Mouse (Mus musculus): ENCODE measurements around the gene Tmf1.
A peak's percentile ranks its signal among the peaks of the same experiment; 100 is the strongest.

Tmf1 gene

GRCm38 (mm10) chr6:97178491-97179366, at the start of gene Tmf1:
Tmf1 (minus strand) TSS chr6:97179122.
- DNase-seq (ENCODE audit: low spot score in 2 of 2), result peak; percentile 97

- DNase-seq (ENCODE audit: low spot score in 2 of 2), result no peak
These were observed 48.3 kb upstream of the Tmf1 start for GRCm38 (mm10) chr6:97227067-97227847.

- no peak for DNase-seq (ENCODE audit: low spot score in 2 of 2)
These were observed 47.2 kb upstream of the Tmf1 start for GRCm38 (mm10) chr6:97226083-97226491.

- DNase-seq (ENCODE audit: low spot score in 2 of 2), result no peak
These were observed 45.6 kb upstream of the Tmf1 start for GRCm38 (mm10) chr6:97224505-97224904.

GRCm38 (mm10) chr6:97223566-97223965, 44.6 kb upstream of the Tmf1 start:
- no peak for DNase-seq (ENCODE audit: low spot score in 2 of 2)

- no peak for DNase-seq (ENCODE audit: low spot score in 2 of 2)
These were observed 44.1 kb upstream of the Tmf1 start for GRCm38 (mm10) chr6:97222931-97223467.

- no peak for DNase-seq (ENCODE audit: low spot score in 2 of 2)
These were observed 43.4 kb upstream of the Tmf1 start for GRCm38 (mm10) chr6:97222321-97222720.

- DNase-seq (ENCODE audit: low spot score in 2 of 2), result peak in 1 of 2 experiments; percentile 17
These were observed 42.5 kb upstream of the Tmf1 start for GRCm38 (mm10) chr6:97221205-97222025.

GRCm38 (mm10) chr6:97220672-97221071, 41.8 kb upstream of the Tmf1 start:
- DNase-seq (ENCODE audit: low spot score in 2 of 2), result no peak

- DNase-seq (ENCODE audit: low spot score in 2 of 2), result no peak
These were observed 37.4 kb upstream of the Tmf1 start for GRCm38 (mm10) chr6:97216154-97216821.

- peak; percentile 33 to 45 for DNase-seq (ENCODE audit: low spot score in 2 of 2)
These were observed 33.1 kb upstream of the Tmf1 start for GRCm38 (mm10) chr6:97211981-97212380.

GRCm38 (mm10) chr6:97210962-97211601, 32.2 kb upstream of the Tmf1 start:
- DNase-seq (ENCODE audit: low spot score in 2 of 2), result peak; percentile 36 to 40

- peak; percentile 91 to 92 for DNase-seq (ENCODE audit: low spot score in 2 of 2)
These were observed 31.5 kb upstream of the Tmf1 start, which contains the start of gene Arl6ip5 for GRCm38 (mm10) chr6:97210191-97210961. Arl6ip5 (plus strand) TSS chr6:97210689.

- no peak for DNase-seq (ENCODE audit: low spot score in 2 of 2)
These were observed 30.8 kb upstream of the Tmf1 start for GRCm38 (mm10) chr6:97209751-97210150.

- DNase-seq (ENCODE audit: low spot score in 2 of 2), result no peak
These were observed 30.3 kb upstream of the Tmf1 start for GRCm38 (mm10) chr6:97209201-97209600.

GRCm38 (mm10) chr6:97208406-97208805, 29.5 kb upstream of the Tmf1 start:
- no peak for DNase-seq (ENCODE audit: low spot score in 2 of 2)

GRCm38 (mm10) chr6:97207085-97207484, 28.2 kb upstream of the Tmf1 start:
- no peak for DNase-seq (ENCODE audit: low spot score in 2 of 2)

GRCm38 (mm10) chr6:97205439-97205885, 26.5 kb upstream of the Tmf1 start, which contains the start of gene Uba3:
Uba3 (minus strand) TSS chr6:97205647.
- DNase-seq (ENCODE audit: low spot score in 2 of 2), result peak; percentile 99

GRCm38 (mm10) chr6:97204952-97205351, 26.0 kb upstream of the Tmf1 start:
- DNase-seq (ENCODE audit: low spot score in 2 of 2), result peak in 1 of 2 experiments; percentile 21

All from spleen, postnatal 36 days (tissue).